Mouse (Mus musculus) stomach, embryonic 15.5 days (tissue): ENCODE measurements around the gene Col1a1. TPM values are rescaled to one million over a fixed set of nuclear protein-coding genes. Genes with fewer than 3 reads are reported as not detected.

ENCODE experiments used
- ATAC-seq: fragments of 200-750 bp; cut with Nextera tagmentation; 2 replicates; pipeline ENCODE4 v1.8.0; 2017; ENCODE audit warnings: low read depth, moderate number of reproducible peaks, moderate TSS enrichment; ENCODE audit not compliant: insufficient read depth, low FRiP score
- H3K27ac ChIP-seq: fragments of 300-500 bp; sonication (generic); 2 replicates; pipeline ENCODE4 v1.5.1; 2015; ENCODE audit warnings: mild to moderate bottlenecking, inconsistent platforms
- H3K27me3 ChIP-seq: fragments of 300-500 bp; sonication (generic); replicated peaks from 2 replicates; pipeline ENCODE4 v1.6.1; 2015; ENCODE audit warnings: inconsistent platforms
- H3K36me3 ChIP-seq: fragments of 300-500 bp; sonication (generic); 2 replicates; pipeline ENCODE4 v1.6.1; 2015; ENCODE audit warnings: inconsistent platforms
- H3K4me1 ChIP-seq: fragments of 300-500 bp; sonication (generic); 2 replicates; pipeline ENCODE4 v1.6.1; 2015; ENCODE audit warnings: inconsistent platforms
- H3K4me2 ChIP-seq: fragments of 300-500 bp; sonication (generic); 2 replicates; pipeline ENCODE4 v1.6.1; 2015; ENCODE audit warnings: mild to moderate bottlenecking, inconsistent platforms
- H3K4me3 ChIP-seq: fragments of 300-500 bp; sonication (generic); replicated peaks from 2 replicates; pipeline ENCODE4 v1.5.1; 2015; ENCODE audit warnings: inconsistent platforms
- H3K9ac ChIP-seq: fragments of 300-500 bp; sonication (generic); 2 replicates; pipeline ENCODE4 v1.6.1; 2015; ENCODE audit warnings: inconsistent platforms
- H3K9me3 ChIP-seq: fragments of 300-500 bp; sonication (generic); 2 replicates; pipeline ENCODE4 v1.6.1; 2016; ENCODE audit warnings: inconsistent platforms
- WGBS: fragments of 180-500 bp; shearing (Covaris S2); methylation state at CpG from one replicate; pipeline ENCODE4 v1.1.7; 2015; 5-methylcytosine and 5-hydroxymethylcytosine counted together
- polyA plus RNA-seq: library from polyadenylated mRNA; unstranded; fragments of >200 nt; fragmentation: Nextera tagmentation; extraction: Ambion mirVana; gene quantifications from 2 replicates; pipeline ENCODE4 v1.2.1, GENCODE M21; 2015

The Col1a1 gene
- polyA plus RNA-seq, 1 experiment from 2014 or later, result 1,375 TPM

DNA sequence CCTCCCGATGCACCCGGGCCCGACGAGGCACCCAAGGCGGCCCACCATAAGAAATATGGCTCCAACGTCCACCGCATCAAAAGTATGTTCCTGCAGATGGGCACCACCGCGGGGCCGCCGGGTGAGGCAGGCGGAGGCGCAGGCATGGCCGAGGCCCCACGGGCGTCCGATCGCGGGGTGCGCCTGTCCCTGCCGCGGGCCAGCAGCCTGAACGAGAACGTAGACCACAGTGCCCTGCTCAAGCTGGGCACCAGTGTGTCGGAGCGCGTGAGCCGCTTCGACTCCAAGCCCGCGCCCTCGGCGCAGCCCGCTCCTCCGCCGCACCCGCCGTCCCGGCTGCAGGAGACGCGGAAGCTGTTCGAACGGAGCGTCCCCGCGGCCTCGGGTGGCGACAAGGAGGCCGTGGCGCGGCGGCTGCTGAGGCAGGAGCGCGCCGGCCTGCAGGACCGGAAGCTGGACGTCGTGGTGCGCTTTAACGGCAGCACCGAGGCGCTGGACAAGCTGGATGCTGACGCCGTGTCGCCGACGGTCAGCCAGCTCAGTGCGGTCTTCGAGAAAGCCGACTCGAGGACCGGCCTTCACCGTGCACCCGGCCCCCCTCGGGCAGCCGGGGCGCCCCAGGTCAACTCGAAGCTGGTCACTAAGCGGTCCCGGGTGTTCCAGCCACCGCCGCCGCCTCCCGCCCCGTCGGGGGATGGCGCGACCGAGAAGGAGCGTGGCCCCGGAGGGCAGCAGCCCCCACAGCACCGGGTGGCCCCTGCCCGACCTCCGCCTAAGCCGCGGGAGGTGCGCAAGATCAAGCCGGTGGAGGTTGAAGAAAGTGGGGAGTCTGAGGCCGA lies 55.8 kb downstream of the Col1a1 start:
- peaks cover 75% of the 10 kb centered on the region for H3K4me1 ChIP-seq
- no peak for ATAC-seq

DNA sequence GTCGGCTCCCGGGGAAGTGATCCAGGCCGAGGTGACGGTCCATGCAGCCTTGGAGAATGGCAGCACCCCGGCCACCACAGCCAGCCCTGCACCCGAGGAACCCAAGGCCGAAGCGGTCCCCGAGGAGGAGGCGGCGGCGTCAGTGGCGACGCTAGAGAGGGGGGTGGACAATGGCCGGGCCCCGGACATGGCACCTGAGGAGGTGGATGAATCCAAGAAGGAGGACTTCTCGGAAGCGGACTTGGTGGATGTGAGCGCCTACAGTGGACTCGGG lies 56.4 kb downstream of the Col1a1 start:
- Histone ChIP-seq H3K27me3 (no peaks in the 10 kb centered on the region), H3K36me3 (peaks cover 9% of the 10 kb centered on the region; the same call in 1 of the 2 replicates), H3K9me3 (no peaks in the 10 kb centered on the region), H3K9ac (peak overlapping the region; percentile 74), H3K4me3 (peak overlapping the region; percentile 90), H3K4me2 (peak overlapping the region; percentile 92), H3K4me1 (peaks cover 74% of the 10 kb centered on the region), H3K27ac (peak overlapping the region; percentile 96)
- WGBS, result under 1% methylated on average over 20 of the region's 20 CpGs
- no peak for ATAC-seq

More for the DNA sequence above, 55.8 kb downstream of the Col1a1 start:
- Histone ChIP-seq H3K27ac (peak overlapping the region; percentile 96), H3K36me3 (peaks cover 7% of the 10 kb centered on the region; the same call in 1 of the 2 replicates), H3K9me3 (no peaks in the 10 kb centered on the region), H3K4me3 (peak overlapping the region; percentile 90), H3K4me2 (peak overlapping the region; percentile 92), H3K27me3 (no peaks in the 10 kb centered on the region), H3K9ac (peak overlapping the region; percentile 74)
- WGBS, result under 1% methylated on average over 98 of the region's 99 CpGs

DNA sequence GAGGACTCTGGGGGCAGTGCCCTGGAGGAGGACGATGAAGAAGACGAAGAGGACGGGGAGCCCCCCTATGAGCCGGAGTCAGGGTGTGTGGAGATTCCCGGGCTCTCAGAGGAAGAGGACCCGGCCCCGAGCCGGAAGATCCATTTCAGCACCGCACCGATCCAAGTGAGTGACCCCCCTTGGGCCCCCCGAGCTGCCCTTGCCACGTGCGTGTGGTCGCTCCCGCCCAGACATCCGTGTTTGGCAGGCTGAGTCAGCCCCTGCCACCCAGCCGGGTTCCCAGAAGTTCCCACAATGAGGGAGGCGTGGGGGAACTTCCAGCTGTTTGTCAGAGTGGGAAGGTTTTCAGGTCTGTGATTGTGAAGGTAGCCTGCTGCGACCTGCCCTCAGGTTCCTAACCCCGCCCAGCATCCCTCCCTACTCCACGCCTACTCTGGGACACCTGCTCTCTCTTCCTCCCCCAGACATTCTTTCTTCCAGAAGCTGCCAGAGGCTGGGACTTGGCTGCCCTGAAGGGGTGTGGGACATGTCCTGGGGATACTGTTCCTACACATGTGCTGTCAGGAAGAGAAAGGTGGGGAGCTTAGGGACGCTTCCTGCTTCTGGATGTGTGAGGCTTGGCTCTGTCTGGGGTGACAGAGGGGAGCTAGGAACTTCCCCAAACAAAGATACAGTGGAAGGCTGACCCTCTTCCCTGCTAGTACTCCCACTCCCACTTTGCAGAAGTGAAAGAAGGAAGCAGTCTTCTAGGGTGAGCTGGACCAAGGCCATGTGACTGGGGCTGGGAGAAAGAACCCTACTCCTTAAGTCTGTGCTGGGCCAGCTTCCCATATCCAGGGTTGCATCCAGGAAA lies 57.0 kb downstream of the Col1a1 start:
- Histone ChIP-seq H3K4me2 (peak overlapping the region; percentile 92), H3K4me1 (peaks cover 69% of the 10 kb centered on the region), H3K36me3 (peaks cover 13% of the 10 kb centered on the region), H3K27ac (peak overlapping the region; percentile 96), H3K9me3 (no peaks in the 10 kb centered on the region), H3K4me3 (peak overlapping the region; percentile 90), H3K27me3 (no peaks in the 10 kb centered on the region), H3K9ac (peak overlapping the region; percentile 74)
- ATAC-seq, result peak; percentile 15
- under 1% methylated on average over 22 of the region's 22 CpGs for WGBS

DNA sequence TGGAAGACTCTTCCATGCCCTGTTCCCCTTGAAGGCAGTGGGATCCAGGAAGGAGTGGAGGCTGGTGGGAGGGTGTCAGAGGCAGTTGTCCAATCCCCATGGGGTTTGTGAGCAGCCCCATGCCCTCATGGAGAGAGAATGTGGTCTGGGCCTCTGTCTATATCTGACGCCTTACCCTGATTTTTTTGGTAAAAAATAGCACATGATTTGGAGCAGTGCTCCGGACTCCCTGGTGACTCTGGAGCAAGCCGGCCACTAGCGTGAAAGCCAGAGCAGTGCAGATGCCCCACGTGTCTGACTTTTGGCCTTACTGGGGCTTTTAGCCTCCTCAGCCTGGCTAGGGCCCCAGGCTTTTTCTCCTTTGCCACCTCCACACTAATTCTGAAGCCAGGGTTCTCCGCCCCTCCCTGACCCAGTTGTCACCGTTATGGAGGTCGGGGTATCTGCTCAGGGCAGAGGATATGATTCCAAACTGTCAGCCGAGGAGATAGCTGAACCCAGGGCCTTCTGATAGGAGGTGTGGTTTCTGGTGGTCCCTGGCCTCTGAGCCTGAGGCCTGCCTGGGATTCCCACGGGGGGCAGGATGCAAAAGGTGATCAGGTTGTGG lies 58.3 kb downstream of the Col1a1 start:
- Histone ChIP-seq H3K4me3 (peak overlapping the region; percentile 90), H3K9ac (no peak overlapping the region), H3K27me3 (no peaks in the 10 kb centered on the region), H3K9me3 (no peaks in the 10 kb centered on the region), H3K4me1 (peaks cover 61% of the 10 kb centered on the region), H3K4me2 (peak overlapping the region; percentile 92), H3K36me3 (peaks cover 23% of the 10 kb centered on the region), H3K27ac (no peak overlapping the region)
- ATAC-seq, result no peak
- 40% methylated on average over 10 of the region's 10 CpGs for WGBS

DNA sequence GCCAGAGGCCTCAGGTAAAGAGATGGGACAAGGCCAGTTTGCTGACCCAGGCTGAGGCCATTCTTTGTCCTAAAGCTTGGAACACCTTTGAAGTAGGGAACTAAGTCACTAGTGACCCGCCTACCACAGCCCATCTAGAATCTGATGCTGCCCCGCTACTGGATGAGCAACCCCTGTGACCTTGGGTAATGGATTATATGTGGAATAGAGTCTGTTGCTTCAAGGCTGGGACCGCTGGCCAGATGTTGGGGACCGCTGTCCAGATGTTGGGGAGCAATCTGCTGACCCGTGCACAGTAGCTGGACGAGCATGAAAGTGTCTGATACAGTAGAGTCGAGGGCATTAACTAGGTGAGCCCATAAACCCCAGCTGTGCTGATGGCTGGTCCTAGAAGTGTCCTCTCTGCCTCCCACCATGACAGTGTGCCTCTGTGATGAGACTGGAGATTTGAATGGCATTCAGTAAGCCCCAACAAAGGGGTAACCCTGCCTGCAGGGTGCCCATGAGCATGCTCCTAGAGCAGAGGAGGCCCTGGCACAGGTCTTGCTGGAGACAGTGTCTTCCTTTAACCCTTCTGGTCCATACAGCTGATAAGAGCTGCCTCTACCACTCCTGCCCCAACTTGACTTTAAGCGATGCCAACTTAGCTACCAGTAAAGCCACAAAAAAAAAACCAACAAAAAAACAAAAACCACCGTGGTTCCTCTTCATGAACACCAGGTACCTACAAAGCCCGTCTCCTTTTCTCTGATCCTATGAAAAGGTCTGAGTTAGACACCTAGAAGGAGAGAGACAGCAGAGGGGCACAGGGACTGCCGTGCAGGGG lies 59.1 kb downstream of the Col1a1 start:
- Histone ChIP-seq H3K4me3 (peak overlapping the region; percentile 90; the same call in 1 of the 2 replicates), H3K9ac (no peak overlapping the region), H3K27me3 (no peaks in the 10 kb centered on the region), H3K27ac (no peak overlapping the region), H3K4me1 (peaks cover 63% of the 10 kb centered on the region), H3K4me2 (peak overlapping the region; percentile 92), H3K36me3 (peaks cover 26% of the 10 kb centered on the region), H3K9me3 (no peaks in the 10 kb centered on the region)
- no peak for ATAC-seq
- WGBS, result 72% methylated on average over 11 of the region's 11 CpGs

DNA sequence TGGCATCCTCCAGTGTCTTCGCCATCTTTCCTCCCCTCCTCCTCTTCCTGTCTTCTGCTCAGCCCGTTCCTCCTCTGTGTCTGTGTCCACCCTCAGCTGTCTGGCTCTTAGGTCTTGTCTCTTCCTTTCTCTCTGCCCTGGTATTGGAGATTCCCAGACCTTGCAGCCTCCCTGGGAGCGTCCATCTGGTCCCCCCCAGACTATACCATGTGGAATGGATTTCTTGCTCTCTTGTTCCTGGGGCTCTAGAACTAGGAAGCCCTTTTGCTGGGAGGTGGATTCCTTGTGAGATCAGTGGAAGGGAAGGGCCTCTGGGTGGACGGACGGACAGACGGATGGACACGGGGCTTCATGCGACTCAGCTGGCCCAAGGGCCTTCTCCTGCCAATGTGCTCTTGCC lies 60.1 kb downstream of the Col1a1 start:
- 0 out of 2 replicates have a peak overlapping the region, but pooled peaks have one; percentile 12 for H3K4me2 ChIP-seq

DNA sequence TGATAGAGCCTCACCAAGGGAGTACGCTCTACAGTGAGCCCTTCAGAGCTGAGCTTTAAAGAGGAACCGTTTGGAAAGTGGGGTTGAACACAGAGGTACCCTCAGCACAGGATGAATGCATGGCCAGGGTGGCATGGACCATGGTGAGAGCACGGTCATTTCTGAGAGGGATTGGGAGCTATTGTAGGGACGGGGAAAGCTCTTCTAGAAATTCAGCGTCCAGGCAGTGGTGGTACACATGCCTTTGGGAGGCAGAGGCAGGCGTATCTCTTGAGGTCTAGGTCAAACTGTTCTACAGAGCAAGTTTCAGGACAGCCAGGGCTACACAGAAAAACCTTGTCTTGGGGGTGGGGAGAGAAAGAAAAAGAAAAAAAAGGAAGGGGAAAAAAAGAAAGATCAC lies 61.0 kb downstream of the Col1a1 start:
- Histone ChIP-seq H3K36me3 (peaks cover 34% of the 10 kb centered on the region), H3K27ac (no peak overlapping the region), H3K4me2 (no peak overlapping the region), H3K27me3 (no peaks in the 10 kb centered on the region), H3K4me3 (no peak overlapping the region), H3K9ac (no peak overlapping the region), H3K9me3 (no peaks in the 10 kb centered on the region), H3K4me1 (peaks cover 66% of the 10 kb centered on the region)
- no peak for ATAC-seq
- WGBS, result 91% methylated on average over 6 of the region's 6 CpGs

More for the DNA sequence above, 60.1 kb downstream of the Col1a1 start:
- Histone ChIP-seq H3K27ac (no peak overlapping the region), H3K9me3 (no peaks in the 10 kb centered on the region), H3K27me3 (no peaks in the 10 kb centered on the region), H3K36me3 (peaks cover 27% of the 10 kb centered on the region), H3K4me1 (peaks cover 67% of the 10 kb centered on the region), H3K4me3 (no peak overlapping the region), H3K9ac (no peak overlapping the region)
- ATAC-seq, result no peak
- 83% methylated on average over 8 of the region's 8 CpGs for WGBS

DNA sequence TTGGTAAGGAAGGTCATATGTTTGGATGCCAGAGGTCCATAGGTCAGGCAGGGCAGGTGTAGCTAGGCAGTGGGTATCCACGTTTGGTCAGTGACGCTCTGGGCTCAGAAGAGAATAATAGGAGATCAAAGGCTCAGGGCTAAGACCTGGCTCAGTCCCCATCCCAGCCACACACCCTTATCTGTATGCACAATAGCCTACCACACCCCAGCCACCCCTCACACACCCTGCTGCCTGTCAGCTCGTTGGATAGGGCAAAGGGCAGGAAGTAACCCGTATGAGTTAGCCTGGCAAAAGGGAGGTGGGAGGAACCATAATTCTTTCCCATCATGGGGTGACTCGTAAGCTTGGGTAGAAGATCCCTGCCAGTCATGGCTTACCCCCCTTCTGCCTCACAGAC lies 61.6 kb downstream of the Col1a1 start:
- no peak overlapping the region for H3K4me3 ChIP-seq
- peaks cover 39% of the 10 kb centered on the region for H3K36me3 ChIP-seq
- H3K9me3 ChIP-seq, result no peaks in the 10 kb centered on the region
- peak; percentile 70 for ATAC-seq
- H3K9ac ChIP-seq, result no peak overlapping the region
- peaks cover 60% of the 10 kb centered on the region for H3K4me1 ChIP-seq
- H3K4me2 ChIP-seq, result no peak overlapping the region
- 44% methylated on average over 5 of the region's 5 CpGs for WGBS
- H3K27me3 ChIP-seq, result no peaks in the 10 kb centered on the region
- no peak overlapping the region for H3K27ac ChIP-seq

DNA sequence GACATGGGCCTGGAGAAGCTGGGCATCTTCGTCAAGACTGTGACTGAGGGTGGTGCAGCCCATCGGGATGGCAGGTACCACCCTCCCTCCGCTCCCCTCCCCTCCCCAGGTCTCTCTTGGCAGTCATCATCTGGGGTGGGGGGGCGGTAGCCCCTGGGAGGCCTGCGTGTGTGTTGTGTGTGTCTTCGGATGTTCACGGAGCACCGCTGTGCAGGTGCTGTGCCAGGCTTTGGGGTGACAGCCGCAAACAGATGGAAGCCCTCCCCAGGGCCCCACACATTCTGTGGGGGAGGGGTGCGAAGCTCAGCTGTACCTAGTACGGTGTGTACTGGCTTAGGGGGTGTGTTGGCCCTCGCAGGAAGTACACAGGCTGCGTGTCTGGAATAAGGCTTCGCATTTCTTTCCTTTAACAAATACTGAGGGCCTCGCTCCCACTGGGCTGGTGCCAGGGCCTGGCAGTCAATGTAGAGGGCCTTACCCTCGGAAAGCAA lies 62.1 kb downstream of the Col1a1 start:
- 73% methylated on average over 16 of the region's 16 CpGs for WGBS
- 0 out of 2 replicates have a peak, but pooled peaks have one; percentile 7 for ATAC-seq
- H3K36me3 ChIP-seq, result peaks cover 44% of the 10 kb centered on the region

DNA sequence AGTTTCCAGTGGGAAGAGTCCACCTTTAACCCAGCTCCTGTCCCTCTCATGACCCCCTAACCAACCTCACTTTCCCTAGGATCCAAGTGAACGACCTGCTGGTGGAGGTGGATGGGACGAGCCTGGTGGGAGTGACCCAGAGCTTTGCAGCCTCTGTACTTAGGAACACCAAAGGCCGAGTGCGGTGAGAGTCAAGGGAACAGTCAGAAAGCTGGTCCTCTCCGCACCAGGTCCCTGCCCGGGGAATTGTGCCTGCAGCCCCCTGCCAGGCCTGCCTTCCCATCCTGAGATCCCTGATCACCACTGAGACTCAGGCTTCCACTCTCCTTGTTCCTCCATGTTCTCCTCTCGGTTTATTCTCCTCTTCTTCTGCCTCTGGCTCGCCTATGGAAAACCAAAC lies 64.1 kb downstream of the Col1a1 start:
- Histone ChIP-seq H3K4me1 (peaks cover 35% of the 10 kb centered on the region), H3K9me3 (no peaks in the 10 kb centered on the region), H3K36me3 (peaks cover 60% of the 10 kb centered on the region), H3K4me2 (no peak overlapping the region), H3K4me3 (no peak overlapping the region), H3K9ac (no peak overlapping the region), H3K27me3 (no peaks in the 10 kb centered on the region), H3K27ac (0 out of 2 replicates have a peak overlapping the region, but pooled peaks have one; percentile 67)
- 66% methylated on average over 8 of the region's 8 CpGs for WGBS
- ATAC-seq, result no peak

More for the DNA sequence above, 62.1 kb downstream of the Col1a1 start:
- Histone ChIP-seq H3K4me1 (peaks cover 55% of the 10 kb centered on the region), H3K9ac (no peak overlapping the region), H3K27ac (no peak overlapping the region), H3K4me3 (no peak overlapping the region), H3K9me3 (no peaks in the 10 kb centered on the region), H3K27me3 (no peaks in the 10 kb centered on the region), H3K4me2 (peak overlapping the region; percentile 6; the same call in 1 of the 2 replicates)

DNA sequence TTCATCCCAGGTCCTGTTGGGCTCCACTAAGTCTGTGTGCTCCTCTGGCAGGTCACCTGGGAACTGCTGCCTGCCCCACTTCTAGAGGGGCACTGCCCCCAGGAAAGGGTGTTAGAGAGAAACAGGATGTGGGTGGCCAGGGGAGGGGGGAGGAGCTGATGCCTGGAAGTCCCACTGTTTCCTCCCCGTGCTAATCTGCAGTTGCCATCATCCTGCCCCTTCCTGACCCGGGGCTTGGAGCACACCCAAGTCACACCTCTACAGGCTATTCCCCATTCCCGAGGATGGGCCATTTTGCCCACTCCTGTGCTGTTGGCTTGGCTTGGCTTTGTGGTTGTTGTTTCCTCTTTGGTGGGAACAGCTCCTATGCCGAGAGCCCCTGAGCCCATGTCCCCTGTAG lies 64.5 kb downstream of the Col1a1 start:
- peak overlapping the region; percentile 67 for H3K27ac ChIP-seq
- H3K36me3 ChIP-seq, result peaks cover 64% of the 10 kb centered on the region
- WGBS, result 33% methylated on average over 4 of the region's 4 CpGs
- peaks cover 33% of the 10 kb centered on the region for H3K4me1 ChIP-seq
- no peak overlapping the region for H3K4me2 ChIP-seq
- no peaks in the 10 kb centered on the region for H3K9me3 ChIP-seq
- no peak for ATAC-seq
- H3K4me3 ChIP-seq, result no peak overlapping the region
- H3K27me3 ChIP-seq, result no peaks in the 10 kb centered on the region
- no peak overlapping the region for H3K9ac ChIP-seq
